Mouse (Mus musculus) thymus, postnatal 25 days (tissue): ENCODE results near the gene H2-Q4.
"Not testable (repeated sequence)": the region's sequence is repeated elsewhere in the genome, so short reads cannot be mapped to it uniquely, and the experiment has no call there.

ENCODE experiments used
- DNase-seq: peaks from one replicate; pipeline ENCODE4 v3.0.0; 2022

Gene H2-Q4

DNA sequence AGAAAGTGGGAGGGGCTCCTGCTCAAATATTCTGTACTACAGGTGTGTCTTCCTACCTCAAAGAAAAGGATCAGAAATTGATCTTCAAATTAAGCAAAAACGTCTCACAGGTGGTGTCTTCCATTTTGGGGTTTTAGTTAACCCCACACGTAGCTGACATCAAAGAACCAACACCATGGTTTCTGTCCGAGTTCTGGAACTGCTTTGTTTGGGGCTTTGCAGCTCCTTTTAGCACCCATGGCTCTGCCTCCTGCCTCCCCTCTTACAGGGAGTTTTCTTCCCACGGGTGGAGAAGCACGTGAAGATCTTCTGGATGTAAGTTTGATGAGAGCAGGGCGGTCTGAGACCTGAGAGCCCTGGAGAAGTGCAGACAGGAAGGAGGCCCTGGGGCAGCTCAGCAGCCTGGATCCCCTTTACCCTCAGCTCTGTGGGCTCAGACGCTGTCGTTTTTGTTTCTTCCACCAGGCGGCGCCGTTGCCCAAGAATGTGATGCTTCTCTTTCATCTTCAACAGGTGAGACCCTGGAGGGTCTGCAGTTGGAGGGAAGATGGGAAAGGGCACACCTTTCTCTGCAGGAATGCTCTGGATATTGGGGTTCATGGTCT is 40.9 kb downstream of the H2-Q4 start:
- DNase-seq = peak; percentile 63

DNA sequence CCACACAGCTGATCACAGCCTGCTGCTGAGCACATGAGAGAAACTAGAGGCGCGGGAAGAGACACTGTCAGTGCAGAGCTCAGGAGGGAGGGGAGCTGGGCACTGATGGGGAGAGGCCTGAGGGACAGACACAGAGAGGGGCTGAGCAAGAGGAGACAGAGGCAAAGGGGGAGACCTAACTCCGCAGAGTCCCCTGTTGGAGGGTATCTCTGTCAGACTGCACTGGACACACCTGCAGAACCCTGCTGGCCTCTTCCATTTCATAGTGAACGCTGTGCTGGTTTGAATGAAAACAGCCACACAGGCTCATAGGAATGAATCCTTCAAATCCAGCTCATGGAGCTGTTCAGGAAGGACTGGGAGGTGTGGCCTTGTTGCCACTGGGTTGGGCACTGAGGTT is 41.9 kb downstream of the H2-Q4 start:
- DNase-seq = not testable (repeated sequence)

DNA sequence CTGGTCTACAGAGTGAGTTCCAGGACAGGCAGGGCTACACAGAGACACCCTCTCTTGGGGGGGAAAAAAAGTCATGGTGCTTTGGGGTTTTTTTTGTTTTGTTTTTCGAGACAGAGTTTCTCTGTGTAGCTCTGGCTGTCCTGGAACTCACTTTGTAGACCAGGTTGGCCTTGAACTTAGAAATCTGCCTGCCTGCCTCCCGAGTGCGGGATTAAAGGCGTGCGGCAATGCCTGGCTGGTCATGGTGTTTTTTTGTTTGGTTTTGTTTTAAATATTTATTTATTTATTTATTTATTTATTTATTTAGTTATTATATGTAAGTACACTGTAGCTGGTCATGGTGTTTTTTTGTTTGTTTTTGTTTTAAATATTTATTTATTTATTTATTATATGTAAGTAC is 42.9 kb downstream of the H2-Q4 start:
- not testable (repeated sequence) for DNase-seq

DNA sequence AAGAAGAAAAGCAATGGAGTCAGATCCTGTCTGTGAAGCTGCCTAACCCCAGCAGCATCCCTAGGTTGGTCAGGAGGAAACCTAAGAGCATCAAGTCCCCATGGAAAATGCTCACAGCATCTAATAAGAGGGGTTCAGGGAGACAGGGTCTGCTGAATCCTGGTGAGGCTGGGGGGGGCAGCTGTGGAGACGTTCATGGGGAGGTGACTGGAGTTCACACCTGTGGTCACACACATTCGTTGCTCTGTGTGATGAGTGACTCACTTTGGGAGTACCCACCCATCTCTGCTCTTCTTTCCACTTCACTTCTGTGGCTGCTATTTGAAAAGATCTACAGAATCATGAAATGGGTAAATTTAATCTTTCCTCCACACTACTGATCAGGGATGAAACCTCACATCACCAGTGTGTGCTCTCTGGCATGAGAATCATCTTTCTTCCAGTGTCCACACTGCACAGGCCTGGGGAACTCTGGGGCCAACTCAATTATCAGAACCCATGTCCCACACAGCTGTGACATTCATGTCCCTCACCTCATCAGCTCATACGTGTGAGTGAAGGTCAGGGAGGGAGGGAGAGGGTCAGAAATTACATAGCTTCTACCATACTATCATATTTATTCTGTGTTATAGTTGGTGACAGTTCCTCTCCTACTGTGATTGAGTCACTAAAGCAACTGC is 43.9 kb downstream of the H2-Q4 start:
- not testable (repeated sequence) for DNase-seq

DNA sequence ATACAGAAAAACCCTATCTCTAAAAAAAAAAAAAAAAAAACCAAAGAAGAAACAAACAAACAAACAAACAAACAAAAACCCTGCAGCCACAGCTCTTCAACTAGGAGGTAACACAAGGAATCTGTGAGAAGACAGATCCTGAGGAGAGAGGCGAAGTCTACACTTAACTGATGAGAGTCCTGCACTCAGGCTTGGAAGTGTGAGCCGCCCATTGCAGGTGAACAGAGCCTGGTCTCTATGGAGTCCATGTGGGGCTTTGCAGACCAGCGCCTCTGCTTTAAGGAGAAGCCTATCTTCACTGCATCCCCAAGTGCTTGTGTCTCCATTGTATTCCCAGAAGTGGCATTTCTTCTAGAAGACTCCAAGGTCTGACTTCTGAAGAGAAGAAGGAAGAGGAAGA is 44.7 kb downstream of the H2-Q4 start:
- DNase-seq = not testable (repeated sequence)

DNA sequence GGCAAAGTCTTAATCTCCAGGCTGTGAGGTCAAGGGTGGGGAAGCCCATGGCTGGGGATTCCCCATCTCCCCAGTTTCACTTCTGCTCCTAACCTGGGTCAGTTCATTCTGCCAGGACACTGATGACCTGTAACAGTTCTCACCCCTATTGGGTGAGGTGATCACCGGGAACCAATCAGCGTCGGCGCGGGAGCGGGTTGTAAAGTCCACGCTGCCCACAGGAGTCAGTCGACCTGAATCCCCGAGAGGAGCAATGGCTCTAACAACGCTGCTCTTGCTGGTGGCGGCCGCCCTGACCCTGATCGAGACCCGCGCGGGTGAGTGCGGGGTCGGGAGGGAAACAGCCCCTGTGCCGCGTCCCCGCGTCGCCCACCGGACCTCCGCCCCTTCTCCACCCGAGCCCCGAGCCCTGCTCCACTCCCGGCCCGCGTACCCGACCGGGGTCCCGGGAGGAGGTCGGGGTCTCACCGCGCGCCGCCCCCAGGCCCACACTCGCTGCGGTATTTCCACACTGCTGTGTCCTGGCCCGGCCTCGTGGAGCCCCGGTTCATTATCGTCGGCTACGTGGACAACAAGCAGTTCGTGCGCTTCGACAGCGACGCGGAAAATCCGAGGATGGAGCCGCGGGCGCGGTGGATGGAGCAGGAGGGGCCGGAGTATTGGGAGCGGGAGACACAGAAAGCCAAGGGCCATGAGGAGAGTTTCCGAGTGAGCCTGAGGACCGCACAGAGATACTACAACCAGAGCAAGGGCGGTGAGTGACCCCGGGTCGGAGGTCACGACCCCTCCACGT is 45.4 kb downstream of the H2-Q4 start, which contains the start of gene H2-Q6:
H2-Q6 (plus strand) TSS at position 227 of the 793 bp plus-strand sequence.
- peak; percentile 22 for DNase-seq

DNA sequence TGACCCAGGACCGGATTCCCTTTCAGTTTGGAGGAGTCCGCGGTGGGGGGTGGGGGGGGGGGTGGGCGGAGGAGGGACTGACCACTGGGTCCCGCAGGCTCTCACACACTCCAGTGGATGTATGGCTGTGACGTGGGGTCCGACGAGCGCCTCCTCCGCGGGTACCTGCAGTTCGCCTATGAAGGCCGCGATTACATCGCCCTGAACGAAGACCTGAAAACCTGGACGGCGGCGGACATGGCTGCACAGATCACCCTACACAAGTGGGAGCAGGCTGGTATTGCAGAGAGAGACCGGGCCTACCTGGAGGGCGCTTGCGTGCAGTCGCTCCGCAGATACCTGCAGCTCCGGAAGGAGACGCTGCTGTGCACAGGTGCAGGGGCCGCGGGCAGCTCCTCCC is 46.1 kb downstream of the H2-Q4 start:
- DNase-seq = peak; percentile 22

DNA sequence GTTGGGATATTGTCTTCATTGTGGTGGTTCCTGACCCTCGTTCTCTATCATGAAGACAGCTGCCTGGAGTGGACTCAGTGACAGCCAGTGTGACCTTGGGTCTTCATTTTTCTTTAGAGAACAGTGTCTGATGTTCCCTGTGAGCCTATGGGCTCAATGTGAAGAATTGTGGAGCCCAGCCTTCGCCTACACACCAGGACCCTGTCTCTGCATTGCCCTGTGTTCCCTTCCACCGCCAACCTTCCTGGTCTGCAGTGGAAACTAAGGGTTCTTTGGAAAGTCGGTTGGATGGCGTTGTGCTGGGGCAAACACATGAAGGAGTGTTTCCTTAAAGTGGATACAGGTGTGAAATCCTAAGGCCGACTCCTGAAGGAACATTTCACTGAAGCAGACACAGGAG is 49.5 kb downstream of the H2-Q4 start:
- DNase-seq = not testable (repeated sequence)

DNA sequence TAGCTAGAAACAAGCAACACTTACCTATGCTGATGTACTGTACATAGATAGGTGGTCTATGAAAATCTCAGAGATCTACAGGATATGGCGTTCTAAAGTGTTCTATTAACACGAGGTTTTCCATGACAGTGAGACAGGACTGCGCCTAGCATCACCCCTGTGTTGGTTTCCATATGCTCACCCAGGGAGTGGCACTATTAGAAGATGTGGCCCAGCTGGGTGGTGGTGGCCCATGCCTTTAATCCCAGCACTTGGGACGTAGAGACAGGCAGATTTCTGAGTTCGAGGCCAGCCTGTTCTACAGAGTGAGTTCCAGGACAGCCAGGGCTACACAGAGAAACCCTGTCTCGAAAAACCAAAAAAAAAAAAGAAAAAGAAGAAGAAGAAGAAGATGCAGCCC is 51.3 kb downstream of the H2-Q4 start:
- not testable (repeated sequence) for DNase-seq

DNA sequence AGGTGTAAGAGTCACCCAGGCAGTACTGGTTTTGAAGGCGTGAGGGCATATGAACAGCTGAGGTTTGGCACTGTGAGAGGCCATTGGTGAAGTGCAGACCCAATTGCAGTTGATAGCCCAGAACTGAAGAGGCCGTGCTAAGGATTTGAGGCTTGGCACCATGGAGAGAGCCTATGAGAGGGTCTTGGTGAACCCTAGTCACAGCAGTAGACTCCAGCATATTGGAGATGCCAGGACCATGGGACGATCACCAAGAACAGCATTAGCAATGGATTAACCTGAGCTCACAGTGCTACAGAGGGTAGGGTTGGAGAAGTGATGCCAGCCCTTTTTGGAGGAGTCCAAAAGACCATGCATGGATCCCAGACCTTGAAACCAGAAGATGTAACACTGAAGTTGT is 52.8 kb downstream of the H2-Q4 start:
- not testable (repeated sequence) for DNase-seq

DNA sequence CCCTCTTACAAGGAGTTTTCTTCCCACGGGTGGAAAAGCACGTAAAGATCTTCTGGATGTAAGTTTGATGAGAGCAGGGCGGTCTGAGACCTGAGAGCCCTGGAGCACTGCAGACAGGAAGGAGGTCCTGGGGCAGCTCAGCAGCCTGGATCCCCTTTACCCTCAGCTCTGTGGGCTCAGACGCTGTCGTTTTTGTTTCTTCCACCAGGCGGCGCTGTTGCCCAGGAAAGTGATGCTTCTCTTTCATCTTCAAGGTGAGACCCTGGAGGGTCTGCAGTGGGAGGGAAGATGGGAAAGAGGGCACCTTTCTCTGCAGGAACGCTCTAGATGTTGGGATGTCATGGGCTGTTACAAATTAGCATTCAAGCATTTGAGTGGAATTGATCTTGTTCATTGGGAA is 55.4 kb downstream of the H2-Q4 start:
- peak; percentile 39 for DNase-seq
